Mouse (Mus musculus) megakaryocyte, embryonic 14.5 days (primary cell): ENCODE results near the gene Tsc2.

Source experiments
- FLI1 ChIP-seq: IDR thresholded peaks from 2 replicates; pipeline ENCODE4 v1.6.1; 2012; ENCODE audit warnings: low read length, inconsistent platforms, mixed read lengths
- GATA1 ChIP-seq: IDR thresholded peaks from 3 replicates; pipeline ENCODE4 v1.6.1; 2012; ENCODE audit warnings: mixed read lengths, low read length, inconsistent platforms, borderline replicate concordance

DNA sequence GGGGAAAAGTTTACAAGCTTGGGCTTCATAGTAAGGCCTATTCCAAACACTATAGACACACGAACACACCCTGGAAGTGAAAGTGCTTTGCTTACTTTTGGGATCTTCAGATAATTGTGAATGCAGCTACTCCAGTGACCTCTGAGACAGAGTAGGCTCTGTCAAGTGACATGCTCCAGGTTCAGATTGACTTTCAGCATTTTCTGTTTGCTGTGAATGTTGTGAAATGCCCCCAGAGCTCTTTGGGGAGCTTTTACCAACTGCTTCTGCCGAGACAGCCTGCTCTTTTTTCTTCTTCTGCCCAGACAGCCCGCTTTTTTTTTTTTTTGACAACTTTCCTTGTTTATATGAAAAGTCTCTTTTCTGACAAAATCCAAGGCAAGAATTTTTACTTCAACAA lies 47.9 kb downstream of the Tsc2 start:
- no peak for TF ChIP-seq GATA1
- TF ChIP-seq FLI1 = no peak
